Mouse (Mus musculus) lung, adult 18-20 months (tissue): ENCODE measurements around the gene Pou2af1.
A peak's percentile ranks its signal among the peaks of the same experiment; 100 is the strongest.

ENCODE experiments used
- DNase-seq, 2 experiments: peaks; one replicate each; pipeline ENCODE4 v3.0.0; 2022; ENCODE audit warnings: mixed read lengths in 2 of 2

Pou2af1 gene

GRCm38 (mm10) chr9:51230701-51231389 is 17.3 kb downstream of the Pou2af1 start:
- no peak for DNase-seq

- DNase-seq, result no peak
These were observed 18.7 kb downstream of the Pou2af1 start for GRCm38 (mm10) chr9:51232163-51232562.

- DNase-seq, result peak in 1 of 2 experiments; percentile 10
These were observed 25.4 kb downstream of the Pou2af1 start for GRCm38 (mm10) chr9:51238741-51239385.

GRCm38 (mm10) chr9:51256780-51257502 is 43.4 kb downstream of the Pou2af1 start:
- DNase-seq, result no peak

GRCm38 (mm10) chr9:51258426-51258825 is 44.9 kb downstream of the Pou2af1 start:
- no peak for DNase-seq

- no peak for DNase-seq
These were observed 55.3 kb downstream of the Pou2af1 start for GRCm38 (mm10) chr9:51268852-51269251.

GRCm38 (mm10) chr9:51271073-51271472 is 57.6 kb downstream of the Pou2af1 start:
- peak; percentile 36 to 65 for DNase-seq

- no peak for DNase-seq
These were observed 58.6 kb downstream of the Pou2af1 start for GRCm38 (mm10) chr9:51272102-51272501.

GRCm38 (mm10) chr9:51273581-51274154 is 60.2 kb downstream of the Pou2af1 start:
- DNase-seq, result no peak

GRCm38 (mm10) chr9:51274678-51275077 is 61.2 kb downstream of the Pou2af1 start:
- peak; percentile 53 to 74 for DNase-seq

GRCm38 (mm10) chr9:51277834-51278498 is 64.5 kb downstream of the Pou2af1 start:
- DNase-seq, result no peak

- DNase-seq, result peak; percentile 85 to 88
These were observed 65.2 kb downstream of the Pou2af1 start, which contains the start of gene Colca2 for GRCm38 (mm10) chr9:51278500-51279381. Gene Colca2 (minus strand): TSS chr9:51278569.

- DNase-seq, result peak in 1 of 2 experiments; percentile 52
These were observed 72.6 kb downstream of the Pou2af1 start for GRCm38 (mm10) chr9:51286079-51286478.
